Mouse (Mus musculus): Measurements from ENCODE around the gene Ssh1. TPM values are rescaled to one million over a fixed set of nuclear protein-coding genes. Genes with fewer than 3 reads are reported as not detected.

The Ssh1 gene
- total and polyA plus RNA-seq, 2 experiments from 2014 or later: 12.4 to 14.0 TPM

- H3K4me3 ChIP-seq (ENCODE audit: low read depth, low read length): no peak overlapping the region
- H3K4me1 ChIP-seq (ENCODE audit: insufficient read depth, low read length): no peaks in the 10 kb centered on the region
- H3K9ac ChIP-seq (replicated peaks; ENCODE audit: low read length, poor library complexity, severe bottlenecking): no peak overlapping the region
- no peak overlapping the region for H3K27ac ChIP-seq (ENCODE audit: low read depth, low read length)
- peak; percentile 62 for TF ChIP-seq CTCF (IDR thresholded peaks at IDR 0.05)
- H3K9me3 ChIP-seq (ENCODE audit: low read length): no peaks in the 10 kb centered on the region
- WGBS: 88% methylated on average over 12 of the region's 12 CpGs
- no peak overlapping the region for H3K4me2 ChIP-seq (ENCODE audit: low read depth, low read length, poor library complexity, severe bottlenecking)
- DNase-seq (ENCODE audit: low spot score) (peak; percentile 44), ATAC-seq (ENCODE audit: low FRiP score) (peak; percentile 52; the same call in 1 of the 2 replicates)
- peaks cover 66% of the 10 kb centered on the region for H3K36me3 ChIP-seq (ENCODE audit: insufficient read depth, low read length)
- H3K27me3 ChIP-seq (ENCODE audit: insufficient read depth, low read length): no peaks in the 10 kb centered on the region
These were observed 51.1 kb downstream of the Ssh1 start for GRCm38 (mm10) chr5:113942580-113942979.

GRCm38 (mm10) chr5:113939263-113939900 lies 54.3 kb downstream of the Ssh1 start:
- Histone ChIP-seq H3K4me3 (ENCODE audit: low read depth, low read length) (no peak overlapping the region), H3K9ac (replicated peaks; ENCODE audit: low read length, poor library complexity, severe bottlenecking) (no peak overlapping the region), H3K36me3 (ENCODE audit: insufficient read depth, low read length) (peaks cover 41% of the 10 kb centered on the region), H3K4me2 (ENCODE audit: low read depth, low read length, poor library complexity, severe bottlenecking) (no peak overlapping the region), H3K4me1 (ENCODE audit: insufficient read depth, low read length) (no peaks in the 10 kb centered on the region), H3K9me3 (ENCODE audit: low read length) (no peaks in the 10 kb centered on the region), H3K27me3 (ENCODE audit: insufficient read depth, low read length) (no peaks in the 10 kb centered on the region), H3K27ac (ENCODE audit: low read depth, low read length) (no peak overlapping the region)
- TF ChIP-seq CTCF (IDR thresholded peaks at IDR 0.05): no peak
- DNase-seq (ENCODE audit: low spot score): no peak
- WGBS: 49% methylated on average over 12 of the region's 12 CpGs
- no peak for ATAC-seq (ENCODE audit: low FRiP score)

GRCm38 (mm10) chr5:113937650-113938049 lies 56.0 kb downstream of the Ssh1 start:
- H3K27ac ChIP-seq (ENCODE audit: low read depth, low read length): no peak overlapping the region
- no peak for ATAC-seq (ENCODE audit: low FRiP score)
- WGBS: 48% methylated on average over 7 of the region's 7 CpGs

GRCm38 (mm10) chr5:113933889-113934288 lies 59.8 kb downstream of the Ssh1 start:
- no peak overlapping the region for H3K4me2 ChIP-seq (ENCODE audit: low read depth, low read length, poor library complexity, severe bottlenecking)
- no peak overlapping the region for H3K9ac ChIP-seq (replicated peaks; ENCODE audit: low read length, poor library complexity, severe bottlenecking)
- TF ChIP-seq CTCF (IDR thresholded peaks at IDR 0.05): no peak
- H3K27me3 ChIP-seq (ENCODE audit: insufficient read depth, low read length): no peaks in the 10 kb centered on the region
- 84% methylated on average over 6 of the region's 6 CpGs for WGBS
- H3K4me3 ChIP-seq (ENCODE audit: low read depth, low read length): no peak overlapping the region
- no peaks in the 10 kb centered on the region for H3K9me3 ChIP-seq (ENCODE audit: low read length)
- H3K27ac ChIP-seq (ENCODE audit: low read depth, low read length): no peak overlapping the region
- no peak for DNase-seq (ENCODE audit: low spot score)
- no peaks in the 10 kb centered on the region for H3K4me1 ChIP-seq (ENCODE audit: insufficient read depth, low read length)
- H3K36me3 ChIP-seq (ENCODE audit: insufficient read depth, low read length): peaks cover 6% of the 10 kb centered on the region
- ATAC-seq (ENCODE audit: low FRiP score): no peak

More at GRCm38 (mm10) chr5:113937650-113938049, 56.0 kb downstream of the Ssh1 start:
- no peak for DNase-seq (ENCODE audit: low spot score)
- peaks cover 30% of the 10 kb centered on the region for H3K36me3 ChIP-seq (ENCODE audit: insufficient read depth, low read length)
- no peaks in the 10 kb centered on the region for H3K4me1 ChIP-seq (ENCODE audit: insufficient read depth, low read length)
- no peak overlapping the region for H3K9ac ChIP-seq (replicated peaks; ENCODE audit: low read length, poor library complexity, severe bottlenecking)
- TF ChIP-seq CTCF (IDR thresholded peaks at IDR 0.05): no peak
- H3K27me3 ChIP-seq (ENCODE audit: insufficient read depth, low read length): no peaks in the 10 kb centered on the region
- no peaks in the 10 kb centered on the region for H3K9me3 ChIP-seq (ENCODE audit: low read length)
- no peak overlapping the region for H3K4me2 ChIP-seq (ENCODE audit: low read depth, low read length, poor library complexity, severe bottlenecking)
- no peak overlapping the region for H3K4me3 ChIP-seq (ENCODE audit: low read depth, low read length)

GRCm38 (mm10) chr5:113933480-113933879 lies 60.2 kb downstream of the Ssh1 start:
- Histone ChIP-seq H3K9ac (replicated peaks; ENCODE audit: low read length, poor library complexity, severe bottlenecking) (no peak overlapping the region), H3K9me3 (ENCODE audit: low read length) (no peaks in the 10 kb centered on the region), H3K36me3 (ENCODE audit: insufficient read depth, low read length) (peaks cover 2% of the 10 kb centered on the region), H3K4me1 (ENCODE audit: insufficient read depth, low read length) (no peaks in the 10 kb centered on the region), H3K4me2 (ENCODE audit: low read depth, low read length, poor library complexity, severe bottlenecking) (no peak overlapping the region), H3K27ac (ENCODE audit: low read depth, low read length) (no peak overlapping the region), H3K4me3 (ENCODE audit: low read depth, low read length) (no peak overlapping the region), H3K27me3 (ENCODE audit: insufficient read depth, low read length) (no peaks in the 10 kb centered on the region)
- DNase-seq (ENCODE audit: low spot score): no peak
- 89% methylated on average over 4 of the region's 4 CpGs for WGBS
- ATAC-seq (ENCODE audit: low FRiP score): no peak
- peak; percentile 54 for TF ChIP-seq CTCF (IDR thresholded peaks at IDR 0.05)

GRCm38 (mm10) chr5:113932310-113932709 lies 61.4 kb downstream of the Ssh1 start:
- H3K4me2 ChIP-seq (ENCODE audit: low read depth, low read length, poor library complexity, severe bottlenecking): no peak overlapping the region
- no peaks in the 10 kb centered on the region for H3K9me3 ChIP-seq (ENCODE audit: low read length)
- 81% methylated on average over 3 of the region's 3 CpGs for WGBS
- no peaks in the 10 kb centered on the region for H3K27me3 ChIP-seq (ENCODE audit: insufficient read depth, low read length)
- H3K27ac ChIP-seq (ENCODE audit: low read depth, low read length): no peak overlapping the region
- no peak for TF ChIP-seq CTCF (IDR thresholded peaks at IDR 0.05)
- no peak overlapping the region for H3K9ac ChIP-seq (replicated peaks; ENCODE audit: low read length, poor library complexity, severe bottlenecking)
- ATAC-seq (ENCODE audit: low FRiP score) (no peak), DNase-seq (ENCODE audit: low spot score) (no peak)
- no peak overlapping the region for H3K4me3 ChIP-seq (ENCODE audit: low read depth, low read length)
- no peaks in the 10 kb centered on the region for H3K36me3 ChIP-seq (ENCODE audit: insufficient read depth, low read length)
- H3K4me1 ChIP-seq (ENCODE audit: insufficient read depth, low read length): no peaks in the 10 kb centered on the region

All from midbrain, postnatal 0 days (tissue).